Mouse (Mus musculus) limb, embryonic 11.5 days (tissue): Measurements from ENCODE around the gene Maneal. TPM values are rescaled to one million over a fixed set of nuclear protein-coding genes. Genes with fewer than 3 reads are reported as not detected.

ENCODE experiments used
- ATAC-seq: fragments of 200-750 bp; cut with Nextera tagmentation; 2 replicates; pipeline ENCODE4 v1.8.0; 2017; ENCODE audit warnings: low read depth; ENCODE audit not compliant: insufficient number of reproducible peaks, low FRiP score, low TSS enrichment
- DNase-seq: peaks from one replicate; pipeline ENCODE4 v3.0.0-alpha.2; 2015; ENCODE audit warnings: low spot score
- H3K27ac ChIP-seq: fragments of 300-500 bp; sonication (generic); replicated peaks from 2 replicates; pipeline ENCODE4 v1.5.1; 2014; ENCODE audit warnings: low read depth, mild to moderate bottlenecking, low read length
- H3K27me3 ChIP-seq: fragments of 300-500 bp; sonication (generic); 2 replicates; pipeline ENCODE4 v1.6.1; 2014; ENCODE audit warnings: mild to moderate bottlenecking, low read length, mixed read lengths; ENCODE audit not compliant: control insufficient read depth, insufficient read depth
- H3K36me3 ChIP-seq: fragments of 300-500 bp; sonication (generic); 2 replicates; pipeline ENCODE4 v1.6.1; 2014; ENCODE audit warnings: mild to moderate bottlenecking, low read length, moderate library complexity, mixed read lengths; ENCODE audit not compliant: control insufficient read depth, insufficient read depth
- H3K4me1 ChIP-seq: fragments of 300-500 bp; sonication (generic); 2 replicates; pipeline ENCODE4 v1.6.1; 2014; ENCODE audit warnings: low read length, mixed read lengths; ENCODE audit not compliant: control insufficient read depth, insufficient read depth
- H3K4me2 ChIP-seq: fragments of 300-500 bp; sonication (generic); 2 replicates; pipeline ENCODE4 v1.6.1; 2014; ENCODE audit warnings: low read depth, mild to moderate bottlenecking, moderate library complexity; ENCODE audit not compliant: severe bottlenecking
- H3K4me3 ChIP-seq: fragments of 300-500 bp; sonication (generic); 2 replicates; pipeline ENCODE4 v1.5.1; 2014; ENCODE audit warnings: low read depth, low read length
- H3K9ac ChIP-seq: fragments of 300-500 bp; sonication (generic); 2 replicates; pipeline ENCODE4 v1.6.1; 2014; ENCODE audit warnings: mild to moderate bottlenecking, low read length
- H3K9me3 ChIP-seq: fragments of 300-500 bp; sonication (generic); 2 replicates; pipeline ENCODE4 v1.6.1; 2016; ENCODE audit warnings: low read length; ENCODE audit not compliant: control insufficient read depth
- WGBS: fragments of 180-500 bp; shearing (Covaris S2); extraction: QIAGEN DNeasy Blood & Tissue Kit; methylation state at CpG from one replicate; pipeline ENCODE4 v1.1.7; 2014; 5-methylcytosine and 5-hydroxymethylcytosine counted together
- polyA plus RNA-seq: library from polyadenylated mRNA; unstranded; fragments of >200 nt; fragmentation: Nextera tagmentation; extraction: Ambion mirVana; gene quantifications from 2 replicates; pipeline ENCODE4 v1.2.1, GENCODE M21; 2014

The Maneal gene
- polyA plus RNA-seq, 1 experiment from 2014 or later: 0.43 TPM

DNA sequence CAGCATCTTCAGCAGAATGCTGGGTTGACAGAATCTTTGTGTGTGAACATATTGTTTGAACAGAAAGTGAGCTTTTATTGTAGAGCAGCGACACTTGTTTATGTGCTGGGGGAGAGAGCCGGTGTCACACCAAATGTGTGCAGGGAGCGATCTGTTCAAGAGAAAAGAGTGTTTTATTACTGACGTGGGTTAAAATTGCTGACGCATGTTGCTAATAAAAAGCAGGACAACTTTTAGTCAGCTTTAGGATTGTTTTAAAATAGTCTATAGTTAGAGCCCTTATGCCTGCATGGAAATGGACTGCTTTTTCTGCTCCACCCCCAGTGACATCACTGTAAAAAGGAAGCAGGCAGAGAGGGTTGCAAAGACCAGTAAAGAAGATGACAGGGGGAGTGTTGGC is 28.9 kb upstream of the Maneal start:
- DNase-seq (no peak), ATAC-seq (no peak)
- Histone ChIP-seq H3K36me3 (no peaks in the 10 kb centered on the region), H3K27me3 (peaks cover 49% of the 10 kb centered on the region), H3K4me2 (no peak overlapping the region), H3K9me3 (no peaks in the 10 kb centered on the region), H3K27ac (no peak overlapping the region), H3K4me3 (no peak overlapping the region), H3K9ac (no peak overlapping the region), H3K4me1 (peaks cover 6% of the 10 kb centered on the region; the same call in 1 of the 2 replicates)
- 55% methylated on average over 5 of the region's 5 CpGs for WGBS

DNA sequence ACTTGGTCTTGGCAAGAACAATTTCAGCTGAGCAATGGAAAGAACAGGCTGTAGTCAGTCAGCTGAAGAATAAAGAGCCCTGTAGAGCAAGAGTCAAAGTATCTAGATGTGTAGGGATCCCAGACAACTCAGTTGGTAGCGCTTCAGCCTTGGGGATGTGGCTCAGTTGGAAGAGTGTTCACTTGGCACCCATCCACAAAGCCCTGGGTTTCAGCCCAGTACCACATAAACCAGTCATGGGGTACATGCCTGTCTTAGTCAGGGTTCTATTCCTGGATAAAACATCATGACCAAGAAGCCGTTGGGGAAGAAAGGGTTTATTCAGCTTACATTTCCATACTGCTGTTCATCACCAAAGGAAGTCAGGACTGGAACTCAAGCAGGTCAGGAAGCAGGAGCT is 28.0 kb upstream of the Maneal start:
- ATAC-seq (no peak), DNase-seq (no peak)
- WGBS: 85% methylated on average over 2 of the region's 2 CpGs
- Histone ChIP-seq H3K9me3 (no peaks in the 10 kb centered on the region), H3K4me3 (no peak overlapping the region), H3K9ac (no peak overlapping the region), H3K4me1 (peaks cover 6% of the 10 kb centered on the region; the same call in 1 of the 2 replicates), H3K27me3 (peaks cover 47% of the 10 kb centered on the region), H3K4me2 (no peak overlapping the region), H3K36me3 (no peaks in the 10 kb centered on the region), H3K27ac (no peak overlapping the region)

DNA sequence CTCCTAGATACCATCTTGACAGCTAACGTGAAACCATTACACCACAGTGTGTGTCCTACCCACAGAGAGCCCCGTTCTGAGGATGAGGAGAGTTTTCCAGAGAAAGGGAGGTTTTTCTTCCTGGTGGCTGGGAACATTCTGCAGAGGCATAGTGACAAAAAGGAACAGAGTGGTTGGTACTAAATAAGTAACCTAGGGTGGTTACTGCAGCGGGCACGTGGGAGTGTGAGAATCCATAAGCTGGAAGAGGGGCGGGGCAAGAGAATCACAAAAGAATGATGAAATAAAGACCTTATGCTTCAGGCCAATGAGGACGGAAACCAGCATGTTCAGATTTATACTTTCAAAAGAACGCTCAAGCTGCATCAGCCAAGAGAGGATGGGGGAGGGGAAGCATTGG is 26.7 kb upstream of the Maneal start:
- H3K36me3 ChIP-seq: no peaks in the 10 kb centered on the region
- no peak overlapping the region for H3K27ac ChIP-seq
- H3K4me3 ChIP-seq: no peak overlapping the region
- no peak for DNase-seq
- no peak overlapping the region for H3K9ac ChIP-seq
- 76% methylated on average over 7 of the region's 7 CpGs for WGBS
- peaks cover 44% of the 10 kb centered on the region for H3K27me3 ChIP-seq
- no peaks in the 10 kb centered on the region for H3K9me3 ChIP-seq
- H3K4me2 ChIP-seq: no peak overlapping the region
- no peaks in the 10 kb centered on the region for H3K4me1 ChIP-seq
- ATAC-seq: no peak

DNA sequence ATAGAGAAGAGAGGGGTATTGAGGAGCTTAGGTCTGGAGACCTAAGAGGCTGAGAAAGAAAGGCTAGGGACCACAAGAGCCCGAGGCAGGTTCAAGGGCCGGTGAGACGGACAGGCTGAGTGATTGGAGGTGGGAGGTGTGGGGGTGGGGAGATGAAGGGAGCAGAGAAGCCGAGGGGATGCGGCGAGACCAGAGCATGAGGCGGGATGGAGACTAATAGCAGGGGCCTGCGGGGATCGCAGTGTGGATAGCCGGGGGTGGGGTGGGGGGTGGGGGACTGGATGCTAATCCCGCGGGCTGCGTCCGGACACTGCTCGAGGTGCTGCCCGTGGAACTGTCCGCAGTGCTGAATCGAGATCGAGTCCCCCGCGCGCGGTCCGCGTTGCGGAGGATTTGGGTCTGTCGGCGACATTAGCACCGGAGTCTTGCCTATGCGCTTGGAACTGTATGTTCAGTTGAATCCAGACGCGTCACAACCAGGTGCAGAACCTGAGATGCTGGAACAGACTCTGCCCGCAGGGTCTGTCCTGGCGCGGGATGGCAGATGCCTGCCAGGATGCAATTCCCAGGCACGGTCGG is 20.3 kb upstream of the Maneal start:
- Histone ChIP-seq H3K27ac (no peak overlapping the region), H3K4me1 (peaks cover 7% of the 10 kb centered on the region; the same call in 1 of the 2 replicates), H3K9ac (no peak overlapping the region), H3K4me3 (peak overlapping the region; percentile 22; the same call in 1 of the 2 replicates), H3K9me3 (no peaks in the 10 kb centered on the region), H3K36me3 (no peaks in the 10 kb centered on the region), H3K27me3 (peaks cover 70% of the 10 kb centered on the region), H3K4me2 (no peak overlapping the region)
- peak; percentile 84 for DNase-seq
- ATAC-seq: no peak
- WGBS: 2% methylated on average over 35 of the region's 37 CpGs

DNA sequence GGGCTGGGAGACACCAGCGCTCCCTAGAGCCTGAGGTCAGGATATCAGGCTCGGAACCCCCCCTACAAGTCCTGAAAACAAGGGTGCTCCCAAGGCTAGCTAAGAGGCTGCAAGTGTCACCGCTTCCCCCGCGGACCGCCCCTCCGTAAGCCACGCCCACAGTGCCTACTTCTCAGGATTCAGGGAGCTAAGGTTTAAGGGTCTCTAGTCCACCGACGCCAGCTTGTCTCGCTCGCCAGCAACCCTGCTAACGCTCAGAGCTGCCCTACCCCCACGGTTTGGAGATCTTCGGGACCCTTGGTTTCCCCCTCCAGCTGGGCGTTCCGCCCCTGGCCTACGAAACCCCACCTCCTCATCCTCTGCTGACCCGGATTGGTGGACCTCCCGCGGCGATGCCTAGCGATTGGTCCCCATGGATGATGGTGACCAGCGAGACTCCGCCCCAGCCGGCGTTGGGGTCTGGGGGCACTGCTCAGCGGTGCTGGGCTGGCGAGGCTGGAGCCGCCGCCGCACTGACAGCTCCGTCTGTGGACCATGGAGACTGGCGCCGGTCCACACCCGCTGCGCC is 19.5 kb upstream of the Maneal start:
- peak overlapping the region; percentile 22 for H3K4me3 ChIP-seq
- no peak overlapping the region for H3K27ac ChIP-seq
- peak; percentile 79 for DNase-seq
- peaks cover 68% of the 10 kb centered on the region for H3K27me3 ChIP-seq
- peaks cover 7% of the 10 kb centered on the region; the same call in 1 of the 2 replicates for H3K4me1 ChIP-seq
- H3K9ac ChIP-seq: no peak overlapping the region
- WGBS: under 1% methylated on average over 32 of the region's 37 CpGs
- no peaks in the 10 kb centered on the region for H3K9me3 ChIP-seq
- peak overlapping the region; percentile 51 for H3K4me2 ChIP-seq
- H3K36me3 ChIP-seq: no peaks in the 10 kb centered on the region
- peak; percentile 75 for ATAC-seq

DNA sequence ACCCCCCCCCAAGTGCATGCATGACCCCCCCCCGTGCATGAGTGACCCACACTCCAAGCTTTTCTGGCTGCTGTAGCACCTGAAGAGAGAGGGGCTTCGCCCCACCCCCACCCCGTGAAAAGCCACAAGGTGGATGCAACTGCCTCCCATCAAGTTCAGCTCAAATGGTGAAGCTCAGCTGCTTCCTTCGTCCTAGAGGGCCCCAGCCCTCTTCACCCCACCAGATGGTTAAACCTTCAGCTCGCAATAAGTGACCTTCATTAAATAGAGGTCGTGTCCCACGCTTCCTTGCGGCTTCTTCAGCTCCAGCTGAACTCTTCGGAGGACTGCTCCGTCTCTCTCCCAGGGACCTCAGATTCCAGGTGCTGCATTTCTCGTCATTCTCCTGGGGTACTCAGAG is 18.6 kb upstream of the Maneal start, which contains the start of gene Epha10:
Gene Epha10 (plus strand): TSS at position 301 of the 400 bp plus-strand sequence.
- 8% methylated on average over 11 of the region's 11 CpGs for WGBS
- no peak for ATAC-seq
- no peaks in the 10 kb centered on the region for H3K9me3 ChIP-seq
- H3K4me1 ChIP-seq: peaks cover 7% of the 10 kb centered on the region; the same call in 1 of the 2 replicates
- peak within 1 kb of the TSS; percentile 22 for H3K4me3 ChIP-seq
- no peak for DNase-seq
- no peaks in the 10 kb centered on the region for H3K36me3 ChIP-seq
- peaks cover 60% of the 10 kb centered on the region for H3K27me3 ChIP-seq
- peak within 1 kb of the TSS; percentile 51 for H3K4me2 ChIP-seq
- no peak within 1 kb of the TSS for H3K9ac ChIP-seq
- no peak within 1 kb of the TSS for H3K27ac ChIP-seq

DNA sequence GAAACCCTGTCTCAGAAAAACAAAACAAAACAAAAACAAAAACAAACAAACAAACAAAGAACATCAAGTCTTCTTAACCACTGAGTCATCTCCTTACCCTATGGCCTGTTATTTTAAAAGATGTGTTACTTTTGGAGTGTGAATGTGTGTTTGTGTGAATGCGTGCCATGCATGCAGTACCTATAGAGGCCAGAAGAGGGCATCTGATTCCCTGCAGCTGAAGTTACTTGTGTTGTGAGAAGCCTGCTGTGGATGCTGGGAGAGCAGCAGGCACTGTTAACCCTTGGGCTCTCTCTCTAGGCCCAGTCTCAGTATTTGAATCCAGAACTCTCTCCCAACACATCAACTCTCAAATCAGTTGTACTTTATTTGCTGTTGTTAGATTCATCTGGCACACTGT is 10.7 kb upstream of the Maneal start:
- no peaks in the 10 kb centered on the region for H3K9me3 ChIP-seq
- DNase-seq: no peak
- H3K27ac ChIP-seq: no peak overlapping the region
- H3K27me3 ChIP-seq: no peaks in the 10 kb centered on the region
- no peaks in the 10 kb centered on the region for H3K36me3 ChIP-seq
- H3K4me3 ChIP-seq: no peak overlapping the region
- 97% methylated on average over 1 of the region's 1 CpGs for WGBS
- no peak overlapping the region for H3K9ac ChIP-seq
- H3K4me1 ChIP-seq: no peaks in the 10 kb centered on the region
- ATAC-seq: no peak
- H3K4me2 ChIP-seq: no peak overlapping the region

DNA sequence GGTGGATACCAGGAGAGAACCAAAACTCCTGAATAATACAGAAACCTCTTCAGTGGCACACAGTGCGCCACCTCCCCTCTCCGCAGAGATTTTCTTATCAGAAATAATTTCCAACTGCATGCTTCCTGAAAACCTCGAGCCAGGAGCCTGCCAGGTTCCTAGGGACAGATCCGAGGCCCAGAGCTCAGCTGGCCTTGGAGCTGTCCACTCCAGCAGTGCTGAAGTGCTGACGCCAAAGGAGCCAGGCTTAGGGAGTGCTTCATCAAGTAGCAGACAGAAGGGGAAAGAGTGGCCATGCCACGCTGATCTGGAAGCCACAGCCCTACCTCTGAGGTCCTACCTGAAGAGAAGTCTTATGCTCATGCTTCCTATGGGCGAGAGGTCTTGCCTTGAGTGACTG is 1.5 kb downstream of the Maneal start:
- no peak for ATAC-seq

More for the DNA sequence above, 1.5 kb downstream of the Maneal start:
- H3K4me3 ChIP-seq: no peak overlapping the region
- WGBS: 13% methylated on average over 7 of the region's 7 CpGs
- peaks cover 7% of the 10 kb centered on the region for H3K4me1 ChIP-seq
- H3K9me3 ChIP-seq: no peaks in the 10 kb centered on the region
- H3K9ac ChIP-seq: no peak overlapping the region
- H3K27me3 ChIP-seq: peaks cover 31% of the 10 kb centered on the region
- no peak overlapping the region for H3K27ac ChIP-seq
- H3K4me2 ChIP-seq: no peak overlapping the region
- DNase-seq: peak; percentile 93
- no peaks in the 10 kb centered on the region for H3K36me3 ChIP-seq
